In the genomic region with DNA sequence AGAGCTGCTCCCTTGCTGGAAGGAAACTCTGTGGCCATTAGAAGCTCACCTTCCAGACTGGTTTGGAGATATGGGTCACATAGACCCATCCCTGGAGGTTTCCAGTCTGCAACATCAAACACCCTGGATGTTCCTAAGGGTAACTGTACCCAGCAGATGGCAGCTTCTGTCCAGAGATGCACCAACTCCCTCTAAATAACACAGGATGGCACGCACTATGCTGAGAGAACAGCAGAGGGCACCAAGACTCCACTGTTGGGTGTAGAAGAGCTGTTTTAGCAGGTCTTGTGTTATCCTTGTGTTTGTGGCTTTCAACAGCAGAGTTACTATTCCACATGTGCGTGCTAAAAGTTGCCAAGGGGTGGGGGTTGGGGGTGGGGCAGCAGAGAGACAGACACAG, we compare ENCODE assay signal across 9 mouse cellular contexts. TPM values are rescaled to one million over a fixed set of nuclear protein-coding genes. Genes with fewer than 3 reads are reported as not detected.
DNase-seq lines count a peak whose midpoint lies in the region; ATAC-seq lines count a peak whose summit lies in the region.
"Had no signal": no experiment of that assay in that cellular context is flagged by ENCODE, and none has a peak within 500 bp of the region (broad histone marks: within the 10 kb centered on the region; RNA-seq: fewer than 3 reads in every experiment).

No protein-coding gene starts in this region.

- H3K9me3 ChIP-seq in liver, embryonic 12.5 days (replicated peaks): no peaks in the 10 kb centered on the region
- H3K9me3 ChIP-seq in midbrain, embryonic 14.5 days (ENCODE audit: control insufficient read depth, low read length): no peaks in the 10 kb centered on the region

- H3K27ac ChIP-seq in liver, embryonic 12.5 days: no peak overlapping the region
- no peak overlapping the region for H3K27ac ChIP-seq in midbrain, embryonic 14.5 days (replicated peaks; ENCODE audit: low read depth, low read length)

- DNase-seq in liver: peak; percentile 50
- DNase-seq in embryo, embryonic 10.5 days (ENCODE audit: low spot score): peak; percentile 94
- peak; percentile 60 to 73 for DNase-seq in gastrocnemius, postnatal 36 days
- DNase-seq in kidney, adult 11 months: peak; percentile 69
- peak; percentile 87 to 94 for DNase-seq in left cerebral cortex, postnatal 25 days (ENCODE audit: low spot score in 2 of 2)
- peak; percentile 96 for DNase-seq in midbrain, embryonic 14.5 days
- peak; percentile 40 to 42 for DNase-seq in spleen, postnatal 36 days (ENCODE audit: low spot score in 2 of 2)

- no peak overlapping the region for H3K4me3 ChIP-seq in liver, embryonic 12.5 days
- H3K4me3 ChIP-seq in midbrain, embryonic 14.5 days (replicated peaks; ENCODE audit: low read depth, low read length): no peak overlapping the region

- H3K9ac ChIP-seq in liver, embryonic 12.5 days: no peak overlapping the region
- H3K9ac ChIP-seq in midbrain, embryonic 14.5 days (replicated peaks; ENCODE audit: low read length): no peak overlapping the region

- H3K36me3 ChIP-seq in liver, embryonic 12.5 days: no peaks in the 10 kb centered on the region
- H3K36me3 ChIP-seq in midbrain, embryonic 14.5 days (ENCODE audit: control insufficient read depth, insufficient read depth, low read length): no peaks in the 10 kb centered on the region

- no peak overlapping the region for H3K4me2 ChIP-seq in liver, embryonic 12.5 days
- no peak overlapping the region for H3K4me2 ChIP-seq in midbrain, embryonic 14.5 days (ENCODE audit: low read length)

- 4% methylated on average over 2 of the region's 2 CpGs for WGBS in liver, embryonic 12.5 days (ENCODE audit: insufficient replicate concordance)
- 8% methylated on average over 2 of the region's 2 CpGs for WGBS in midbrain, embryonic 14.5 days

- intact Hi-C loops in gastrocnemius, postnatal 36 days (cut with DNase I): loop anchor here (1.0 to 10.0 kb wide), 5 partner anchors 180 to 770 kb away; a partner anchor contains a TSS
- intact Hi-C loops in left cerebral cortex, postnatal 25 days (cut with DNase I): loop anchor here (1.0 to 2.0 kb wide), 5 partner anchors 186 to 774 kb away; no protein-coding TSS in a partner anchor

- no peaks in the 10 kb centered on the region for H3K4me1 ChIP-seq in liver, embryonic 12.5 days
- no peaks in the 10 kb centered on the region for H3K4me1 ChIP-seq in midbrain, embryonic 14.5 days (ENCODE audit: control insufficient read depth, insufficient read depth, low read length)

- ATAC-seq in liver, embryonic 12.5 days: no peak
- ATAC-seq in midbrain, embryonic 14.5 days (ENCODE audit: low FRiP score, low TSS enrichment): peak; percentile 67; the same call in 1 of the 2 replicates

- H3K27me3 ChIP-seq in liver, embryonic 12.5 days (replicated peaks): no peaks in the 10 kb centered on the region
- H3K27me3 ChIP-seq in midbrain, embryonic 14.5 days (ENCODE audit: control insufficient read depth, insufficient read depth, low read length): no peaks in the 10 kb centered on the region

RNA-seq across cellular contexts. Expression of a gene that starts 21.5 kb away (rescaled TPM):
- not detected in 2 replicates for polyA plus RNA-seq in liver, embryonic 12.5 days (2016; fragmentation: Nextera tagmentation; extraction: Ambion mirVana)
- total RNA-seq in gastrocnemius, postnatal 36 days (2021): not detected
- total RNA-seq in left cerebral cortex, postnatal 25 days (2021): under 1 TPM in 1 of 2 experiments, not detected in 1; 0.73 TPM
- polyA plus RNA-seq in midbrain, embryonic 14.5 days (2014; fragmentation: Nextera tagmentation; extraction: Ambion mirVana): 0.31 TPM in 1 of 2 replicates, not detected in the other
- polyA plus RNA-seq: stomach, embryonic 16.5 days had no signal

RNA-seq across cellular contexts. Expression of a gene that starts 29.2 kb away (rescaled TPM):
- polyA plus RNA-seq in liver, embryonic 12.5 days (2016; fragmentation: Nextera tagmentation; extraction: Ambion mirVana): 4.0 and 5.1 TPM in 2 replicates
- 1 to 10 TPM; 2.4 to 3.3 TPM for total RNA-seq in gastrocnemius, postnatal 36 days (2021)
- total RNA-seq in left cerebral cortex, postnatal 25 days (2021): 10 to 100 TPM; 23.7 to 26.0 TPM
- 11.5 and 13.8 TPM in 2 replicates for polyA plus RNA-seq in midbrain, embryonic 14.5 days (2014; fragmentation: Nextera tagmentation; extraction: Ambion mirVana)

Comparison
In these comparisons a context has a peak if more than half of its experiments do, and no peak if none do; other contexts are left out.
1. DNase-seq: peak in every context shown above with its lines; median percentile 96 in midbrain, embryonic 14.5 days; 94 in embryo, embryonic 10.5 days; 90 in left cerebral cortex, postnatal 25 days; 69 in kidney, adult 11 months; 66 in gastrocnemius, postnatal 36 days; 50 in liver; 41 in spleen, postnatal 36 days.
2. RNA of a gene that starts 29.2 kb away (total RNA-seq): 23.7 to 26.0 TPM in left cerebral cortex, postnatal 25 days; 2.4 to 3.3 TPM in gastrocnemius, postnatal 36 days; every median in the first group is over 4 times any median in the second.